Mouse (Mus musculus) macrophage (primary cell): ENCODE measurements around the gene Olfr868. TPM values are rescaled to one million over a fixed set of nuclear protein-coding genes. Genes with fewer than 3 reads are reported as not detected.

Experiments
- H3K27ac ChIP-seq: fragments of 350-480 bp; formaldehyde crosslinking; 2 replicates; pipeline ENCODE4 v1.9.0; 2021
- H3K36me3 ChIP-seq: fragments of 350-480 bp; formaldehyde crosslinking; 2 replicates; pipeline ENCODE4 v1.9.0; 2021; ENCODE audit errors: inconsistent target
- H3K4me3 ChIP-seq: fragments of 350-480 bp; formaldehyde crosslinking; 2 replicates; pipeline ENCODE4 v1.9.0; 2021; ENCODE audit errors: inconsistent target
- H3K79me2 ChIP-seq: fragments of 350-480 bp; formaldehyde crosslinking; 2 replicates; pipeline ENCODE4 v1.9.0; 2021; ENCODE audit errors: inconsistent target
- WGBS: methylation state at CpG from one replicate; pipeline ENCODE4 v1.1.7; 2026; ENCODE audit warnings: inconsistent platforms; ENCODE audit not compliant: missing documents; 5-methylcytosine and 5-hydroxymethylcytosine counted together
- polyA plus RNA-seq: library from polyadenylated mRNA; stranded (reverse); fragments of 250-400 nt; gene quantifications from 3 replicates; pipeline ENCODE4 v1.2.4, GENCODE M21; 2018; ENCODE audit warnings: inconsistent platforms
- total RNA-seq, 78 experiments: library from RNA; depleted of rRNA; stranded (reverse); fragments of 250-400 nt; gene quantifications; 1 replicate in 9 of 78; 2 replicates in 24 of 78; 3 replicates in 43 of 78; 4 replicates in 2 of 78; pipeline ENCODE4 v1.2.4; 2018; ENCODE audit warnings: inconsistent platforms in 56 of 78

Gene Olfr868
- total RNA-seq (2018; cell fraction: chromatin; rRNA removed), result not detected
- not detected for total RNA-seq (2018; cell fraction: cytosol; rRNA removed)
- total RNA-seq (2018; cell fraction: nucleus; rRNA removed), result not detected
- polyA plus RNA-seq, result not detected in 3 replicates

DNA sequence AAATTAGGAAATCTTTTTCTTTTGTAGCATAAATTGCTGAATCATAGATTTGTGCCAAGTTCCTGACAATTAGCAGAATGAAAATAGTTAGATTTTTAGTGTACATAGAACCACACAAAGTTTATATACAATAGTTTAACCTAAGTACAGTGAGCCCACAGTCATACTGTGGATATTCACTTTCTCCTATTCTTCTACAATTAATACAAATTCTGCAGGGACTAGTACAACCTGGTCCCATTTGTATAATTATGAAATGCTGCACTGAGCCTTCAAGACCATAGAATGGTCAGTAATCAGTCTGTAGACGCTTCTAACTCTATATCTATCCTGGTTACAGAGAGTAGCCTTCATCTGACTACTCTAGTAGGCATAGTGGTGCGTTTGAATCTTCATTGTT is at the start of gene Olfr868:
TSS of gene Olfr868 (plus strand) at position 301 of the 400 bp plus-strand sequence.
- Histone ChIP-seq H3K79me2 (no peaks in the 10 kb centered on the region), H3K27ac (no peak within 1 kb of the TSS), H3K36me3 (no peaks in the 10 kb centered on the region), H3K4me3 (no peak within 1 kb of the TSS)
- 39% methylated on average over 2 of the region's 2 CpGs for WGBS

DNA sequence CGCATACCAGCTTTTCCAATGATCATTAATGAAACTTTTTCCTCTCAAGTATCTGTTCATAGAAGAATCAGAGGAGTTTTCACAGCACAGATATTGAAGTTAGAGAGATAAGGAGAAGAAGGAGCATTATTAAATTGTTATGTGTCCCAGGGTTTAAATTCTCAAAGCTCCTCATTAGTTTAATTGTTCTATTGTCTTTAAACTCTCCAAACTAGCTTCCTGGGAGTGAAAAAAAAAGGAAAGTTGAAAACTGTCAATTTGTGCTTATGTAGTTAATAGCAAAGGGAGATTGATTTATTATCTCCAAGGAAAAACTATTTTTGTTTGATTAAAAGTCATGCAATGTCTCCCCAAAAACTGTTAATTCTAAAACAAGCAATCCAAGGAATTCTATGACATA is 41.0 kb upstream of the Olfr868 start, which contains the start of gene Olfr867:
TSS of gene Olfr867 (minus strand) at position 101 of the 400 bp plus-strand sequence.
- no peak within 1 kb of the TSS for H3K4me3 ChIP-seq
- H3K27ac ChIP-seq, result no peak within 1 kb of the TSS
- no peaks in the 10 kb centered on the region for H3K36me3 ChIP-seq
- H3K79me2 ChIP-seq, result no peaks in the 10 kb centered on the region
- WGBS, result 75% methylated on average over 1 of the region's 1 CpGs

DNA sequence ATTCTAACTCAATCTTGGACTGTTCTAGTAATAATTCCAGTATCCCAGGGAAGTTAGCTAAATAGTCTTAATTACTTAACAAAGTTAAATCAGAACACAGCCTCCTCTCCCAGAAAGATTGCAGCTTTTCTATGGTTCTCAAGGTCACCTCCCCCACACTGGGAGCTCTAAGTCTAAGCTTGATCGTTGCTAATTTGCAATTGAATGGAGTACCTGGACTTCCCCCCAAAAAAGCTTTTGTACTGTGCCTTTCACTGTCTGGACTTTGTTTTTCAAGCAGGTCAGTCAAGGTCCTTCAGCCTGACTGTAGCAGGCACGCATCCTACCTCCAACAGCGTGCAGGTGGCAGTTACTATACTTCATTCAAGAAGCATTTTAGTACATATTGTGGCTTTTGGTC is 28.2 kb upstream of the Olfr868 start:
- Histone ChIP-seq H3K4me3 (no peak overlapping the region), H3K79me2 (no peaks in the 10 kb centered on the region), H3K27ac (no peak overlapping the region), H3K36me3 (no peaks in the 10 kb centered on the region)
- WGBS, result 68% methylated on average over 3 of the region's 3 CpGs

DNA sequence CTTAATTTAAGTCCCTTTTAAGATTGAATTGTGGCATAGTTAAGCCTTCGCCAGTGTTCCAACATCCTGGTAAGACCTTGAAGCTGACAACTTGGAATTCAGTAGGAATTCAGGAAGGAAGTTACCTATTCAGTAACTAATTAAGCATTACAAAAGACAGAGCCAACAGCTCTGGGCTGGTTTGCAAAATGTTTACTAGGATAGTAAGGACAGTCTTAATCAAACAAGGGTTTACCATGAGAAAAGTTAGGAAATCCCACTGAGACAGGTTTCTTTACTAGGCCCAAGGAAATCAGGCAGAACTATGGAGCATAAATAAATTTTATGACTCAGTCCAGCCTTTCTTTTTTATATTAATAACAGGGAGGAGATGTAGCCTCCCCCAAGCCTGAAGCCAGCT is 27.1 kb upstream of the Olfr868 start:
- no peaks in the 10 kb centered on the region for H3K36me3 ChIP-seq
- no peak overlapping the region for H3K27ac ChIP-seq
- 89% methylated on average over 1 of the region's 1 CpGs for WGBS
- no peaks in the 10 kb centered on the region for H3K79me2 ChIP-seq
- H3K4me3 ChIP-seq, result no peak overlapping the region

DNA sequence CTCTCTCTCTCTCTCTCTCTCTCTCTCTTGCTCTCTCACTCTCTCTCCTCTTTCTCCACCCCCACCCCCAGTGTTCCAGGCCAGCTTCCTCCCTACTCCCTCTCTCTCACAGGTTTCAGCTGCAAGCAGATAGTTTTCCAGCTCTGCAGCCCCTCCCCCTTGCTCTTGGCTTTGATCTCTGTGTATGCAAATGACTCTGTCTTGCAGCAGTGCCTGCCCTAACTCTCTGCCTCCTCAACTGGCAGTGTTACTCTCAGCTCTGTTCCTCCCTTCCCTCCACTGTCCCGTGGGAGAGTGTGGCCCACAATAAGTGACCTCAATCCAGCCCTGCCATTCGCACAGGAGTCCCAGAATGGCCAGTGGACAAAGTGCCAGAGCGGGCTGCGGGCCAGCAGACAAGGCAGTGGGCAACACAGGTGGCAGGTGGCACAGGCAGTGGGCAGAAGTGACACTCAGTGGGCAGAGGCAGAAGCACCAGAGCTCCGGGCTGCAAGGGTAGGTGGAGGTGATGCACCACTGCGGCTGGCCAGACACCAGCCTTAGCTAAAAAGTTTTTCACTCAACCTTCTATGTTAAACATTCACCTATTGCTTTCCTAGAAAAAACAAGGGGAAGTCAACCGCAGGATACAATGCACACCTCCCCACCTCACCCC is 24.8 kb upstream of the Olfr868 start:
- Histone ChIP-seq H3K36me3 (no peaks in the 10 kb centered on the region), H3K79me2 (no peaks in the 10 kb centered on the region), H3K27ac (no peak overlapping the region), H3K4me3 (no peak overlapping the region)
- 79% methylated on average over 7 of the region's 7 CpGs for WGBS

DNA sequence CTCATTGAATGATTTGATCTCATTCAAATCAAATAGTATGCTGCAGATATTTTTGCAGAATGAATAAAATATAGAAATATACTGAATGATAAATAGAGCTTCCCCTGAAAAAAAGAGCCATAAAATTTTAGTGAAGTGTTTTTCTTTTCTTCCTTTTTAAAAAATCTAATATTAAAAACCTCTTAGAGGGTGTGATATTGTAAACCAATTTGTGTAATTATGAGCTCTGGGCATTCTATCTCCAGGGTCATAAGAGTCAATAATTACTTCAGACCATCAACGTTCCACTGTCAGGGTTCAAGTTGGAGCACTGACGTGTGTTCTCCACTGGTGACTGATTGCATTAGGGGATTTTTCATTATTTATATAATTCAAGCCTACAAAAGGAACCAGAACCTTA is 30.3 kb downstream of the Olfr868 start, which contains the start of gene Olfr869:
TSS of gene Olfr869 (plus strand) at position 301 of the 400 bp plus-strand sequence.
- 85% methylated on average over 2 of the region's 2 CpGs for WGBS
- H3K27ac ChIP-seq, result no peak within 1 kb of the TSS
- no peaks in the 10 kb centered on the region for H3K36me3 ChIP-seq

DNA sequence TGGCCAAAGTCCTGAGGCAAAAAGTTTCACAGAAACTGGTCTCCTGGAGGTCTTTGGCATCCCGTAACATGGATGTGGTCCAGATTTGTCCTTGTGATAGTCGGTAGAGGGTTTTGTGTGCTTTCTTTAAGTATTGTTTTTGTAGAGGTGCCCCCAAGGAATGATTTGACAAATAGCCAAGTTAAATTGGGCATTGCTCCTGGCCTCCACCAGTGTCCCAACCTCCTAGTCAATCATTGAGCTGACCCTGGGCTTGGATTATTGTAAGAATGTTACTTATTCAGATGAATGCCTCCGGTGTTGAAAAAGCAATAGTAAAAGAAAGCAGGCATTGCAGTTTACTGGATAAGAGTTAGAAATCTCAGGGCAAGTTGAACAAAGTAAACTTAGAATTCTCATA is 51.3 kb downstream of the Olfr868 start:
- Histone ChIP-seq H3K36me3 (no peaks in the 10 kb centered on the region), H3K79me2 (no peaks in the 10 kb centered on the region), H3K27ac (no peak overlapping the region), H3K4me3 (no peak overlapping the region)
- 83% methylated on average over 3 of the region's 3 CpGs for WGBS

More for the DNA sequence above, 30.3 kb downstream of the Olfr868 start, which contains the start of gene Olfr869:
- no peak within 1 kb of the TSS for H3K4me3 ChIP-seq
- H3K79me2 ChIP-seq, result no peaks in the 10 kb centered on the region

Other genes starting within 250 kb of the Olfr868 start
- gene Olfr860, start 248.9 kb upstream of the Olfr868 start, polyA plus RNA-seq, result not detected in 3 replicates
- gene Olfr862, start 210.6 kb upstream of the Olfr868 start, polyA plus RNA-seq, result not detected in 3 replicates
- 0.02 to 0.16 TPM (median 0.06 TPM) in 3 replicates for gene Olfr77, start 181.8 kb upstream of the Olfr868 start, polyA plus RNA-seq
- gene Olfr866, start 70.6 kb upstream of the Olfr868 start, polyA plus RNA-seq, result not detected in 3 replicates
- gene Olfr867, start 41.1 kb upstream of the Olfr868 start, polyA plus RNA-seq, result not detected in 3 replicates
- gene Olfr869, start 30.4 kb downstream of the Olfr868 start, polyA plus RNA-seq, result not detected in 3 replicates
- gene Olfr870, start 75.4 kb downstream of the Olfr868 start, polyA plus RNA-seq, result not detected in 3 replicates
- not detected in 3 replicates for gene Olfr871, start 113.6 kb downstream of the Olfr868 start, polyA plus RNA-seq
- not detected in 3 replicates for gene Olfr872, start 138.5 kb downstream of the Olfr868 start, polyA plus RNA-seq
- gene Olfr39, start 183.7 kb downstream of the Olfr868 start, polyA plus RNA-seq, result not detected in 3 replicates
- not detected in 3 replicates for gene Olfr873, start 199.9 kb downstream of the Olfr868 start, polyA plus RNA-seq
- not detected in 3 replicates for gene Olfr18, start 237.5 kb downstream of the Olfr868 start, polyA plus RNA-seq